Mouse (Mus musculus) ES-Bruce4 (cell line): ENCODE results near the gene Rnf208. TPM values are rescaled to one million over a fixed set of nuclear protein-coding genes. Genes with fewer than 3 reads are reported as not detected.

Experiments used
- H3K27ac ChIP-seq: 2 replicates; pipeline ENCODE4 v1.5.1; 2012; ENCODE audit warnings: low read length, inconsistent platforms; ENCODE audit not compliant: insufficient read depth
- H3K27me3 ChIP-seq: 2 replicates; pipeline ENCODE4 v1.6.1; 2012; ENCODE audit warnings: mild to moderate bottlenecking, low read length, inconsistent platforms; ENCODE audit not compliant: control insufficient read depth, poor library complexity, insufficient read depth, severe bottlenecking
- H3K36me3 ChIP-seq: 2 replicates; pipeline ENCODE4 v1.6.1; 2012; ENCODE audit warnings: inconsistent platforms, mild to moderate bottlenecking, low read length, moderate library complexity; ENCODE audit not compliant: control insufficient read depth, poor library complexity, insufficient read depth, severe bottlenecking
- H3K4me1 ChIP-seq: one replicate; pipeline ENCODE4 v1.8.1; 2011; ENCODE audit warnings: low read length; ENCODE audit not compliant: control insufficient read depth, insufficient read depth
- H3K4me3 ChIP-seq: 2 replicates; pipeline ENCODE4 v1.5.1; 2011; ENCODE audit warnings: low read depth, mild to moderate bottlenecking, low read length
- H3K9ac ChIP-seq: 2 replicates; pipeline ENCODE4 v1.6.1; 2012; ENCODE audit warnings: low read depth, mild to moderate bottlenecking, inconsistent platforms; ENCODE audit not compliant: poor library complexity, severe bottlenecking
- H3K9me3 ChIP-seq: replicated peaks from 2 replicates; pipeline ENCODE4 v1.6.1; 2012; ENCODE audit warnings: mild to moderate bottlenecking, low read length, inconsistent platforms; ENCODE audit not compliant: control insufficient read depth, poor library complexity, insufficient read depth, severe bottlenecking
- CTCF ChIP-seq: IDR thresholded peaks from one replicate; pipeline ENCODE4 v1.8.1; 2011; ENCODE audit warnings: low read depth, low read length
- EP300 ChIP-seq: IDR thresholded peaks from 2 replicates; pipeline ENCODE4 v1.6.1; 2011; ENCODE audit warnings: low read depth, low read length; ENCODE audit not compliant: insufficient read depth
- POLR2A ChIP-seq: IDR thresholded peaks from one replicate; pipeline ENCODE4 v1.8.1; 2011; ENCODE audit warnings: low read length; ENCODE audit not compliant: insufficient read depth
- polyA plus RNA-seq: library from polyadenylated mRNA; stranded (reverse); fragments of >200 nt; gene quantifications from 2 replicates; pipeline ENCODE4 v1.2.4, GENCODE M21; 2011; ENCODE audit warnings: low read depth; ENCODE audit not compliant: missing spikeins, insufficient read depth, insufficient read length

The Rnf208 gene
- polyA plus RNA-seq, 1 experiment: 7.3 TPM

DNA sequence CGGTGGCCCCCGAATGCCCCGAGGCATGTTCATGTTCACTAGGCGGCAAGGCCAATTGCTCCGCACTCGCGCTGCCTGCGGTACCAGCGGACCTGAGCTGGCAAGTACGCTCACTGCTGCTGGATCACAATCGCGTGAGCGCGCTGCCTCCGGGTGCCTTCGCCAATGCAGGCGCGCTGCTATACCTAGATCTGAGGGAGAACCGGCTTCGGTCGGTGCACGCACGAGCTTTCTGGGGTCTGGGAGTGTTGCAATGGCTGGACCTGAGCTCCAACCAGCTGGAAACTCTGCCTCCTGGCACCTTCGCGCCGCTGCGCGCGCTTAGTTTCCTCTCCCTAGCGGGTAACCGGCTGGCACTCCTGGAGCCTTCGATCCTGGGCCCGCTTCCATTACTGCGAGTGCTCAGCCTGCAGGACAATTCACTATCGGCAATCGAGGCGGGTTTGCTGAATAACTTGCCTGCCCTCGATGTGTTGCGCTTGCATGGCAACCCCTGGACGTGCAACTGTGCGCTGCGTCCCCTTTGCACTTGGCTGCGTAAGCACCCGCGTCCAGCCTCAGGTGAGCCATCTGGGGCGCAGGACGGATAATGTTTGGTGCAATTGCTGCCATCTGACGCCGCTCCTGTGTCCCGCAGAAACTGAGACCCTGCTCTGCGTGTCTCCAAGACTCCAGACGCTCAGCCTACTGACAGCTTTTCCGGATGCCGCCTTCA lies 48.2 kb downstream of the Rnf208 start:
- peak overlapping the region; percentile 51 for H3K4me3 ChIP-seq
- H3K9ac ChIP-seq: peak overlapping the region; percentile 9; the same call in 1 of the 2 replicates
- no peak for TF ChIP-seq CTCF
- no peak for TF ChIP-seq POLR2A
- no peak for TF ChIP-seq EP300
- peaks cover 11% of the 10 kb centered on the region; the same call in 1 of the 2 replicates for H3K27me3 ChIP-seq
- no peaks in the 10 kb centered on the region for H3K9me3 ChIP-seq
- H3K4me1 ChIP-seq: peaks cover 4% of the 10 kb centered on the region
- H3K27ac ChIP-seq: no peak overlapping the region
- H3K36me3 ChIP-seq: no peaks in the 10 kb centered on the region

DNA sequence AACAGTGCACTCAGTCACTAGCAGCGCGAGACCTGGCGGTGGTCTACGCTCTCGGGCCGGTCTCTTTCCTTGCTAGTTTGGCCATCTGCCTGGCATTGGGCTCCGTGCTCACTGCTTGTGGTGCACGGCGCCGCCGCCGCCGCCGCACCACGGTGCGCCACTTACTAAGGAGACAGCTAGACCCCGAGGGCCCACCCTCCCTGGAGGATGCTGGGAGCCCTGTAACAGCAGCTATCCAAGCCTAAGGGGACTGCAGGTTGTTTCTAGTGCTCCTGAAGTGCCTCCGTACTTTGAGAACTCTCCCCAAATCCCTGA lies 48.7 kb downstream of the Rnf208 start:
- Histone ChIP-seq H3K27ac (no peak overlapping the region), H3K4me3 (peak overlapping the region; percentile 51), H3K27me3 (peaks cover 11% of the 10 kb centered on the region; the same call in 1 of the 2 replicates), H3K4me1 (peaks cover 4% of the 10 kb centered on the region), H3K36me3 (no peaks in the 10 kb centered on the region), H3K9ac (no peak overlapping the region), H3K9me3 (no peaks in the 10 kb centered on the region)
- TF ChIP-seq EP300 (no peak), POLR2A (no peak), CTCF (no peak)

DNA sequence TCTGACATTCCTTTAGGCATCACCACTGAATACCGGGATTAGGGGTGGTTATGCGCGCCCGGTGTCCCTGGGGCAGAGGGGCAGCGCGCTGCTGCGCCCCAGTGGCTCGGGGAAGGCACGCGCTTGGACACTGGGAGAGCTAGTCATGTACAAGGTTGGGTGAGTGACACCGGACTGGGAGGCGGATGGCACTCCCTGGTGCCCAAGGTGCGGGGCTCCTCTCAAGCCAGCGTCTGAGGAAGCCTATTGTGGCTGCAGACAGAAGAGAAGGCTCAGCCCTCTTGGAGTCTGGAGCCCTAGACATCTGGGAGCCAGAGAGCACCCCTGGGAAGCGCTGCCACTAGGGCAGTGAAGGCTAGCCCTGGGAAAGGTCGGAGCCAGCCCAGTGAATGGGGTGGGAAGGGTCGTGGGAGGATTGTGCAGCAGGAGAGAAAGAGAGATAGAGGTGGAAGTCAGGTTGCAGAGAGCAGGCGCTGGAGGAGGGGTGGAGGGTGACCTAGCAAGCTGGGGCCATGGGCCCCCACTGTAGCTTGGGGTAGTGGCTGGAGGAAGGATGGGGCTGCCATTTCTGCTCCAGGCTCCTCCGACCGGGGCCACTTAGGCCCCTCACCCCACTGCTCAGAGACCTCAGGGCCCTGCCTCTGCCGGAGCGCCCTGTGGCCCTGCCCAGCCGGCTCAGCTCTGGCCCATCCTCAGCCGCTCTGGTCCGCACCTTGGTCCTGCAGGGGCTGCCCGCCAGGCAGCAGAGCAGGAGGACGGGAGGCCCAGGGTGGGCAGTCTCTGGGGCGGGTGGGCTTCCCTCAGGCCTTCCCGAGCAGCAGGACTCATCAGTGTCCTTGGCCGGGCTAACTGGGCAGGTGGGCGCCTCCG lies 49.4 kb downstream of the Rnf208 start:
- Histone ChIP-seq H3K36me3 (no peaks in the 10 kb centered on the region), H3K27me3 (peaks cover 11% of the 10 kb centered on the region; the same call in 1 of the 2 replicates), H3K9me3 (no peaks in the 10 kb centered on the region), H3K27ac (no peak overlapping the region), H3K4me3 (peak overlapping the region; percentile 51; the same call in 1 of the 2 replicates), H3K9ac (peak overlapping the region; percentile 9; the same call in 1 of the 2 replicates), H3K4me1 (no peaks in the 10 kb centered on the region)
- TF ChIP-seq POLR2A (no peak), CTCF (no peak), EP300 (no peak)

DNA sequence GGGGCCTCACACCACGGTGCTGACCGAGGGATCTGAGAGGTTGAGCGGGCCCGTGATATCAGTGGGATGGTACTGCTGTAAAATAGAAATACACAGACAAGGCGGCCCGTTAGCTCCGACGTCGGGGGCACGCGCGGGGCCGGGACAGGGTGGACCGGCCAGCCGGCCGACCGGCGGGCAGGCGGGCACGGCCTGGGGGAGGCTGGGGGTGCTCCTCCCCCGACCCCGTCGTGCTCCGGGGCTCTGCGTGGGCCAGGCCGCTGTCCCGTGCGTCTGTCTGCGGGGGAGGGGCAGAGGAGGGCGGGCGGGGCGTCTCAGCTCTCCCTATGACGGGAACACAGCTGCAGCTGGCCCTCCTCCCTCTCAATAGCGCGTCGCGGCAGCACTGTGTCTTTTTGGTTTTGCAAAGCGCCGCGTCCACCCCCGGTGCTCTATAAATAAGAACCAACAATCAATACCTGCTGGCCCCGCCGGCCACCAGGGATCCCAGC lies 50.0 kb downstream of the Rnf208 start:
- H3K36me3 ChIP-seq: no peaks in the 10 kb centered on the region
- no peaks in the 10 kb centered on the region for H3K9me3 ChIP-seq
- H3K27me3 ChIP-seq: peaks cover 11% of the 10 kb centered on the region; the same call in 1 of the 2 replicates
- 0 out of 2 replicates have a peak overlapping the region, but pooled peaks have one; percentile 9 for H3K9ac ChIP-seq
- no peak for TF ChIP-seq CTCF
- no peak for TF ChIP-seq POLR2A
- no peak for TF ChIP-seq EP300
- peak overlapping the region; percentile 22; the same call in 1 of the 2 replicates for H3K4me3 ChIP-seq
- H3K4me1 ChIP-seq: no peaks in the 10 kb centered on the region
- no peak overlapping the region for H3K27ac ChIP-seq

DNA sequence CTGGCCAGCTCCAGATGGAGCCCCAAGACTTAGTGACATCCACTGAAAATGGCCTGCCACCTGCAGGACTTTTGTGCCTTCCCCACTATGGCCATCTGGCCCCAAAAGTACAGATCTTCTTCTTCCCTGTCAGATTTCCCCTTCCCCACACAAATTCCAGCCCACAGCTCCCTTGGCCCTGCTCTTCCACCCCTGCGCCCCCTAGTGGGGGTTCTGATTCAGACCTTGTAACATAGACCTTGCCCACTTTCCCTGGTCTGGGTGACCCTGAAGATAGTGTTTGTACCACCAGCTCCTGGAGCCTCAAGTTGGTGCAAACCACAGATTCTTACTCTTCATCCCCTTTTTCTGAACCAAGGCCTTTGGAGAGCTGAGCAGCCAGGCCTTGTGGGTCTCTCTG lies 50.8 kb downstream of the Rnf208 start:
- TF ChIP-seq POLR2A (no peak), CTCF (peak; percentile 82)
- no peaks in the 10 kb centered on the region for H3K4me1 ChIP-seq
- H3K27me3 ChIP-seq: peaks cover 11% of the 10 kb centered on the region; the same call in 1 of the 2 replicates
- H3K9ac ChIP-seq: no peak overlapping the region
- H3K9me3 ChIP-seq: no peaks in the 10 kb centered on the region
- H3K4me3 ChIP-seq: no peak overlapping the region
- H3K36me3 ChIP-seq: no peaks in the 10 kb centered on the region
- H3K27ac ChIP-seq: no peak overlapping the region

DNA sequence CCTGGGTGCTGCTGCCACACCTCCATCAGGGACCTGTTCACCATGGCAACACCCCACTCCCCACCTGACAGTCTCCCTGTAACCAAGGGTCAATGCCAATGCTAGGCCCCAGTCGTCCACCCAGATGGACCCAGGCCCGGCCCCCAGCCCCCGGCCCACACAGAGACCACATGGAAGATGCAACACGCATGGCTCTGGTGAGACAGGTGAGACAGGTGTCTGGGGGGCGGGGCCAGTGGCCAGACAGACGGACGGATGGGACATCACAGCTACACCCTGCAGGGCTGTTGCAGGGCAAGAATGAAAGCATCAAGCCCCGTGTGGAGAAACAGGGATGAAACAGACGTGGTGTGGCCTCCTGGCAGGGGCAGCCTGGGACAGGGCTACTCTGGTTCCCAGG lies 51.7 kb downstream of the Rnf208 start:
- Histone ChIP-seq H3K27me3 (peaks cover 11% of the 10 kb centered on the region; the same call in 1 of the 2 replicates), H3K9me3 (no peaks in the 10 kb centered on the region), H3K36me3 (no peaks in the 10 kb centered on the region), H3K9ac (no peak overlapping the region), H3K27ac (no peak overlapping the region), H3K4me3 (no peak overlapping the region), H3K4me1 (no peaks in the 10 kb centered on the region)
- TF ChIP-seq CTCF (no peak), EP300 (no peak), POLR2A (no peak)

Other genes with a start within 250 kb of the Rnf208 start
- 11.3 and 14.9 TPM in 2 replicates for gene Nsmf, start 187.9 kb upstream of the Rnf208 start, polyA plus RNA-seq
- gene Entpd8, start 162.0 kb upstream of the Rnf208 start, polyA plus RNA-seq: not detected in 2 replicates
- gene Noxa1, start 147.1 kb upstream of the Rnf208 start, polyA plus RNA-seq: not detected in 2 replicates
- gene Nrarp, start 61.5 kb upstream of the Rnf208 start, polyA plus RNA-seq: 9.8 and 10.2 TPM in 2 replicates
- 4.5 and 6.9 TPM in 2 replicates for gene Tor4a, start 45.4 kb upstream of the Rnf208 start, polyA plus RNA-seq
- 36.1 and 41.0 TPM in 2 replicates for gene Nelfb, start 30.8 kb upstream of the Rnf208 start, polyA plus RNA-seq
- gene Stpg3, start 27.6 kb upstream of the Rnf208 start, polyA plus RNA-seq: not detected in 2 replicates
- gene Fam166a, start 23.5 kb upstream of the Rnf208 start, polyA plus RNA-seq: 1.8 TPM in 1 of 2 replicates, not detected in the other
- 605 and 629 TPM in 2 replicates for gene Tubb4b, start 17.6 kb upstream of the Rnf208 start, polyA plus RNA-seq
- 1.0 and 1.1 TPM in 2 replicates for gene Slc34a3, start 7.9 kb upstream of the Rnf208 start, polyA plus RNA-seq
- gene Rnf224, start 5.5 kb upstream of the Rnf208 start, polyA plus RNA-seq: 0.55 TPM in 1 of 2 replicates, not detected in the other
- gene Cysrt1, start 197 bp downstream of the Rnf208 start, polyA plus RNA-seq: not detected in 2 replicates
- gene AL732309.1, start 4.6 kb downstream of the Rnf208 start, polyA plus RNA-seq: not detected in 2 replicates
- gene Tmem203, start 13.2 kb downstream of the Rnf208 start, polyA plus RNA-seq: 7.6 and 7.7 TPM in 2 replicates
- 12.3 and 16.9 TPM in 2 replicates for gene Tprn, start 20.4 kb downstream of the Rnf208 start, polyA plus RNA-seq
- gene Ssna1, start 30.2 kb downstream of the Rnf208 start, polyA plus RNA-seq: 47.4 and 49.1 TPM in 2 replicates
- 72.4 and 76.0 TPM in 2 replicates for gene Anapc2, start 30.2 kb downstream of the Rnf208 start, polyA plus RNA-seq
- gene Tmem210, start 45.9 kb downstream of the Rnf208 start, polyA plus RNA-seq: not detected in 2 replicates
- gene Lrrc26, start 47.7 kb downstream of the Rnf208 start, polyA plus RNA-seq: not detected in 2 replicates
- gene Grin1, start 76.9 kb downstream of the Rnf208 start, polyA plus RNA-seq: 2.7 and 4.2 TPM in 2 replicates
- 45.6 and 57.3 TPM in 2 replicates for gene Man1b1, start 90.1 kb downstream of the Rnf208 start, polyA plus RNA-seq
- gene Dpp7, start 114.1 kb downstream of the Rnf208 start, polyA plus RNA-seq: 27.8 and 29.4 TPM in 2 replicates
- 49.8 and 51.1 TPM in 2 replicates for gene Uap1l1, start 123.4 kb downstream of the Rnf208 start, polyA plus RNA-seq
- 19.2 and 22.4 TPM in 2 replicates for gene Sapcd2, start 130.1 kb downstream of the Rnf208 start, polyA plus RNA-seq
- 4.2 and 5.6 TPM in 2 replicates for gene Entpd2, start 153.6 kb downstream of the Rnf208 start, polyA plus RNA-seq
- 29.7 and 40.9 TPM in 2 replicates for gene Npdc1, start 157.1 kb downstream of the Rnf208 start, polyA plus RNA-seq
- not detected in 2 replicates for gene Fut7, start 181.0 kb downstream of the Rnf208 start, polyA plus RNA-seq
- 14.0 and 14.2 TPM in 2 replicates for gene Abca2, start 186.4 kb downstream of the Rnf208 start, polyA plus RNA-seq
- gene Clic3, start 214.6 kb downstream of the Rnf208 start, polyA plus RNA-seq: not detected in 2 replicates
- gene Paxx, start 218.8 kb downstream of the Rnf208 start, polyA plus RNA-seq: 3.7 and 5.7 TPM in 2 replicates
- gene Ptgds, start 227.8 kb downstream of the Rnf208 start, polyA plus RNA-seq: 0.57 TPM in 1 of 2 replicates, not detected in the other